Mouse (Mus musculus) midbrain, postnatal 0 days (tissue): ENCODE data around the gene Dusp9. TPM values are rescaled to one million over a fixed set of nuclear protein-coding genes. Genes with fewer than 3 reads are reported as not detected.

Experiments
- ATAC-seq: fragments of 200-750 bp; cut with Nextera tagmentation; 2 replicates; pipeline ENCODE4 v1.8.0; 2017; ENCODE audit warnings: moderate number of reproducible peaks, mild to moderate bottlenecking, moderate TSS enrichment, moderate library complexity; ENCODE audit not compliant: low FRiP score
- DNase-seq: peaks from one replicate; pipeline ENCODE4 v3.0.0-alpha.2; 2015; ENCODE audit warnings: low spot score
- H3K27ac ChIP-seq: fragments of 300-500 bp; sonication (generic); 2 replicates; pipeline ENCODE4 v1.5.1; 2014; ENCODE audit warnings: low read depth, mild to moderate bottlenecking, low read length, mixed read lengths
- H3K27me3 ChIP-seq: fragments of 300-500 bp; sonication (generic); 2 replicates; pipeline ENCODE4 v1.6.1; 2014; ENCODE audit warnings: low read length, control low read depth, mixed read lengths; ENCODE audit not compliant: insufficient read depth
- H3K36me3 ChIP-seq: fragments of 300-500 bp; sonication (generic); 2 replicates; pipeline ENCODE4 v1.6.1; 2014; ENCODE audit warnings: low read length, control low read depth, mixed read lengths; ENCODE audit not compliant: insufficient read depth
- H3K4me1 ChIP-seq: fragments of 300-500 bp; sonication (generic); 2 replicates; pipeline ENCODE4 v1.6.1; 2014; ENCODE audit warnings: mild to moderate bottlenecking, control low read depth, antibody characterized with exemption, low read length, mixed read lengths; ENCODE audit not compliant: insufficient read depth
- H3K4me2 ChIP-seq: fragments of 300-500 bp; sonication (generic); 2 replicates; pipeline ENCODE4 v1.6.1; 2014; ENCODE audit warnings: low read depth, mild to moderate bottlenecking, low read length, mixed read lengths; ENCODE audit not compliant: poor library complexity, severe bottlenecking
- H3K4me3 ChIP-seq: fragments of 300-500 bp; sonication (generic); 2 replicates; pipeline ENCODE4 v1.5.1; 2014; ENCODE audit warnings: low read depth, mild to moderate bottlenecking, low read length, moderate library complexity
- H3K9ac ChIP-seq: fragments of 300-500 bp; sonication (generic); replicated peaks from 2 replicates; pipeline ENCODE4 v1.6.1; 2014; ENCODE audit warnings: mild to moderate bottlenecking, low read length, moderate library complexity, mixed read lengths; ENCODE audit not compliant: poor library complexity, severe bottlenecking
- H3K9me3 ChIP-seq: fragments of 300-500 bp; sonication (generic); 2 replicates; pipeline ENCODE4 v1.6.1; 2016; ENCODE audit warnings: low read length, control low read depth
- CTCF ChIP-seq: IDR thresholded peaks from 2 replicates; pipeline ENCODE4 v1.5.1; 2016; ENCODE audit warnings: antibody characterized with exemption, mild to moderate bottlenecking
- WGBS: fragments of 180-500 bp; shearing (Covaris S2); extraction: QIAGEN DNeasy Blood & Tissue Kit; methylation state at CpG from one replicate; pipeline ENCODE4 v1.1.7; 2014; 5-methylcytosine and 5-hydroxymethylcytosine counted together
- polyA plus RNA-seq: library from polyadenylated mRNA; unstranded; fragments of >200 nt; fragmentation: Nextera tagmentation; extraction: Ambion mirVana; gene quantifications from 2 replicates; pipeline ENCODE4 v1.2.1, GENCODE M21; 2015
- total RNA-seq: library from RNA; depleted of rRNA; stranded (reverse); fragments of >200 nt; gene quantifications from 2 replicates; pipeline ENCODE4 v1.2.3, GENCODE M21; 2014

Gene Dusp9
- total and polyA plus RNA-seq, 2 experiments from 2014 or later = 0.68 to 2.1 TPM

DNA sequence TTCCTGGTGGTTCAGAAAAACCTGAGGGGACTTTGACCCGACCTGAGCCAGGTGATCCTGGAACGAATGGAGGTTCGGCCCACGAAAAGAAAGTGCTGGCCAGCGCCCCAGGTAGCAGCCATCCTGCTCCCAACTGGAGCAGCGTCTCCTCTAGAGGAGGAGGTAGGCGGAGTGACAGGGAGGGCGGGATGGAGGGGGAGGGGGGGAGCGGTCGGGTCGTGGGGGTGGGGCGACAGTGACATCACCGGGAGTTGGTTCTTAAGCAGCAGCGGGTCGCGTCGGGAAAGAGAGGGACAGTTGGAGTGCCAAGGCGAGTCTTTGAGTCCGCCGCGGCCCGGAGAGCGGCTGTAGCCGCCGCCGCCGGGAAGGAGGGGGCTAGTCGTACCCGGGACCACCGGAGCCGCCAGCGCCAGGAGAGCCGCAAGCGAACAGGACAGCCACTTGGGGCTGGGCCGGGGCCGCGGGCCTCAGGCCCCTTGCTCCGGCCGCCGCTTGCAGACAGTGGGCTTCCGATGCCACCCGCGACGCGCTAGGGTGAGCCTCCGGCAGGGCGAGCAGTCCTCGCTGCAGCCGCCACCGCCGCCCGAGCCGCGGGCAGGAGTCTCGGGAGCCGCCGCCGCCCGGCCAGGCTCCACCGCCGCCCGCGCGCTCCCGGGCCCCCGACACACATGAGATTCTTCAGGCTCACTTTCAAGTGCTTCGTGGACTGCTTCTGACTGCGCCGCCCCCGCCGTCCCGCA is 33.8 kb downstream of the Dusp9 start, which contains the start of gene Slc6a8:
TSS of gene Slc6a8 (plus strand) at position 272 of the 740 bp plus-strand sequence.
- no peaks in the 10 kb centered on the region for H3K4me1 ChIP-seq
- no peaks in the 10 kb centered on the region for H3K27me3 ChIP-seq
- H3K27ac ChIP-seq = peak within 1 kb of the TSS; percentile 51; the same call in 1 of the 2 replicates
- peak within 1 kb of the TSS; percentile 71 for H3K4me2 ChIP-seq
- ATAC-seq = peak; percentile 64
- peak; percentile 78 for DNase-seq
- peak within 1 kb of the TSS; percentile 53 for H3K4me3 ChIP-seq
- H3K9ac ChIP-seq = peak within 1 kb of the TSS; percentile 76
- no peaks in the 10 kb centered on the region for H3K9me3 ChIP-seq
- 10% methylated on average over 36 of the region's 72 CpGs for WGBS
- TF ChIP-seq CTCF = no peak
- H3K36me3 ChIP-seq = no peaks in the 10 kb centered on the region; the same call in 1 of the 2 replicates

DNA sequence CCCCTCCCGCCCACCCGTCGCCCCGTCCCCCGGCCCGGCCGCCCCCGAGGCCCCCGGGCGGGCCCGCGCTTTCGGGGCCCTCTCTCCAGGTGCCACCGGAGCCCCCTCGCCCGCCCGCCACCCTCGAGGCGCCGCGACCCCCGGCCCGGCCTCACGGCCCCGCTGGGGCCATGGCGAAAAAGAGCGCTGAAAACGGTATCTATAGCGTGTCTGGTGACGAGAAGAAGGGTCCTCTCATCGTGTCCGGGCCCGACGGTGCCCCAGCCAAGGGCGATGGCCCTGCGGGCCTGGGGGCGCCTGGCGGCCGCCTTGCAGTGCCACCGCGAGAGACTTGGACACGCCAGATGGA is 34.4 kb downstream of the Dusp9 start:
- Histone ChIP-seq H3K4me1 (no peaks in the 10 kb centered on the region), H3K4me3 (peak overlapping the region; percentile 53), H3K36me3 (no peaks in the 10 kb centered on the region; the same call in 1 of the 2 replicates), H3K27ac (peak overlapping the region; percentile 51; the same call in 1 of the 2 replicates), H3K27me3 (no peaks in the 10 kb centered on the region), H3K9ac (peak overlapping the region; percentile 76), H3K9me3 (no peaks in the 10 kb centered on the region), H3K4me2 (peak overlapping the region; percentile 71)
- 23% methylated on average over 32 of the region's 42 CpGs for WGBS
- ATAC-seq (peak; percentile 15; the same call in 1 of the 2 replicates), DNase-seq (no peak)
- no peak for TF ChIP-seq CTCF

DNA sequence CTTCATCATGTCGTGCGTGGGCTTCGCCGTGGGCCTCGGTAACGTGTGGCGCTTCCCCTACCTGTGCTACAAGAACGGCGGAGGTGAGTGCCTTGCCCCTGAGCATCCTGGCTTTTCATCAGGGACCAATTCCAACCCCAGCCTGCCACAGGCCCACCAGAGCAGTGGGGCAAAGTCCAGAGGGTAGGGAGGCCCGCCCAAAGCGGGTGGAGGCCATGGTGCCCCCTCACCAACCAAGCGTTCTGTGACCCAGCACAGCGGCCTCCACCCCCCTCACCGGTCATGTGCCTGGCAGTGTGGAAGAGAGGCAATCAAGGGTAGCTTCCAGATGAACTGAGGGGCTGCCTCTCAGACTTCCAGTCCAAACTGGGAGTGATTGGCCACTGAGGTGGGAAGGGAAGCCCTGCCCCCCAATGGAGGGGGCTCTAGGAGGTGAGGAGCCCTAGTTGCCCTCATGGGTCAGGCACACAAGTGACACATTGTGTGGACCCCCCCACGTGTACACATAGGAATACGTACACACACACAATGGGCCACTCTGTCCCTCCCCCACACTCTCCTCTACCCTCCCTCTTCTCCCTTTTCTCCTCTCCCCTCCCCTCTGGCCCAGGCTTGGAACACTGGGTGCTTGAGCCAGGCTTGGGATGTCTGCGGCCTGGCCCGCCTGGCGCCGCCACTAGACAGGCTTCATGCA is 34.9 kb downstream of the Dusp9 start:
- DNase-seq (peak; percentile 34), ATAC-seq (peak; percentile 50)
- Histone ChIP-seq H3K4me3 (peak overlapping the region; percentile 53), H3K27ac (peak overlapping the region; percentile 51; the same call in 1 of the 2 replicates), H3K27me3 (no peaks in the 10 kb centered on the region), H3K9ac (peak overlapping the region; percentile 76), H3K9me3 (no peaks in the 10 kb centered on the region), H3K36me3 (no peaks in the 10 kb centered on the region; the same call in none of the 2 replicates), H3K4me1 (no peaks in the 10 kb centered on the region), H3K4me2 (peak overlapping the region; percentile 71)
- TF ChIP-seq CTCF = no peak
- 31% methylated on average over 20 of the region's 20 CpGs for WGBS

DNA sequence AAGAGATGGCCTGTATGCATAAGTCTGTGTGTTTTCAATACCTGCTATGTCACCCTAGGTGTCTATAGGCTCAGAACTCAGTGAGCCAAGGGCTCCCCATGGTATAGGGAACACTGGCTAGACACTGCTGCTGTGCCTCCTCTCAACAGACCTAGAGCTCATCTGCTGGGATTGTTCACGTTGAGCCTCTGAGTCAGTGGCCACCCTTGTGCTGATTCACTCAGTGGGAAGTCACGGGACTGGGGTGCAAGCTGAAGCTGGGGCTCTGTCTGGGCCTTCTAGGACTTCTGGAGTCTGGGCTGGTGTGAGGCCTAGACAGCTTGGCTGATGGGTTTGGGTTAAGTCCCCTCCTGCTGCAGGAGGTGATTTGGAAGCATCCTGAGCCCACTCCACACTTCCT is 36.0 kb downstream of the Dusp9 start:
- H3K27ac ChIP-seq = no peak overlapping the region
- H3K36me3 ChIP-seq = peaks cover 11% of the 10 kb centered on the region
- DNase-seq = no peak
- H3K9ac ChIP-seq = no peak overlapping the region
- no peak for TF ChIP-seq CTCF
- no peaks in the 10 kb centered on the region for H3K4me1 ChIP-seq
- no peaks in the 10 kb centered on the region for H3K27me3 ChIP-seq
- 71% methylated on average over 2 of the region's 2 CpGs for WGBS
- peak overlapping the region; percentile 53; the same call in 1 of the 2 replicates for H3K4me3 ChIP-seq
- peak overlapping the region; percentile 71 for H3K4me2 ChIP-seq
- ATAC-seq = no peak
- no peaks in the 10 kb centered on the region for H3K9me3 ChIP-seq

DNA sequence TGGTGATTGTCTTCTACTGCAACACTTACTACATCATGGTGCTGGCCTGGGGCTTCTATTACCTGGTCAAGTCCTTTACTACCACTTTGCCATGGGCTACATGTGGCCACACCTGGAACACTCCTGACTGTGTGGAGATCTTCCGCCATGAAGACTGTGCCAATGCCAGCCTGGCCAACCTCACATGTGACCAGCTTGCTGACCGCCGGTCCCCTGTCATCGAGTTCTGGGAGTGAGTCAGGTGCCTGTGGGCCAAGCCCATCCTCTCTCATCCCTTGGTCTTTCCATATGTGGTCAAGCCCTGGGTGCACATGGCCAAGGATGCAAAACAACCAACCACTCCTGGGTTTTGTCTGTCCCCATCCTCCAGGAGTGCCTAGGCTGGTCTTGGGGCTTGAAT is 37.4 kb downstream of the Dusp9 start:
- DNase-seq (no peak), ATAC-seq (no peak)
- Histone ChIP-seq H3K4me2 (no peak overlapping the region), H3K4me1 (no peaks in the 10 kb centered on the region), H3K27me3 (no peaks in the 10 kb centered on the region), H3K27ac (no peak overlapping the region), H3K4me3 (no peak overlapping the region), H3K9ac (no peak overlapping the region), H3K9me3 (no peaks in the 10 kb centered on the region), H3K36me3 (peaks cover 20% of the 10 kb centered on the region)
- no peak for TF ChIP-seq CTCF
- 97% methylated on average over 4 of the region's 4 CpGs for WGBS

DNA sequence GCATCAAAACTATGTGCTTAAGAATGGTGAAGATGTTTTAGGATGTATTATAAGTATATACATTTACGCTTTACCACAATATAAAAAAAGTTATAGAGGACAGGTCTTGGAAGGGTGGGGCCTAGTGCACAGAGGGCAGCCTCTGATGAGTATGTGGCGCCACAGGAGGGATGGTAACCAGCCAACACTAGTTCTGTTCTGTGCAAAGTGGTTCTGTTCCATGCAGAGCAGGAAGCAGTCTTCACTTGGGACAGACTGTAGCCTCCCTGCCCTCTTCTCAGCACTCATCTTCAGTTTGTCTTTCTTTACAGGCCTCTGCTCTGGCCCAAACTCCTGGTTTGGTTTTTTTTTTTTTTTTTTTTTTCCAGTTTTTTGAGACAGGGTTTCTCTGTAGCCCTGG is 44.9 kb downstream of the Dusp9 start:
- Histone ChIP-seq H3K27ac (no peak overlapping the region), H3K4me3 (no peak overlapping the region), H3K9me3 (no peaks in the 10 kb centered on the region), H3K4me2 (no peak overlapping the region), H3K4me1 (no peaks in the 10 kb centered on the region), H3K36me3 (peaks cover 19% of the 10 kb centered on the region), H3K27me3 (no peaks in the 10 kb centered on the region), H3K9ac (no peak overlapping the region)
- WGBS = 75% methylated on average over 2 of the region's 2 CpGs
- TF ChIP-seq CTCF = no peak
- DNase-seq (no peak), ATAC-seq (no peak)
